In genomic region chr4:152434836-152435235, GRCm38 (mm10) we compare ENCODE assay signal across 8 mouse cellular contexts. TPM values are rescaled to one million over a fixed set of nuclear protein-coding genes. Genes with fewer than 3 reads are reported as not detected.
DNase-seq lines count a peak whose midpoint lies in the region; ATAC-seq and TF ChIP-seq lines count a peak whose summit lies in the region.

No protein-coding gene starts in this region.

- peak; percentile 94 for ATAC-seq in hindbrain, embryonic 16.5 days

- intact Hi-C loops in gastrocnemius, adult 2 months (cut with DNase I), result loop anchor here (1.0 to 2.0 kb wide), 3 partner anchors 92 to 260 kb away; no protein-coding TSS in a partner anchor

- H3K27ac ChIP-seq in gastrocnemius, adult 2 months, result no peak overlapping the region
- no peak overlapping the region for H3K27ac ChIP-seq in hindbrain, embryonic 16.5 days (ENCODE audit: low read depth, low read length)

- H3K9me3 ChIP-seq in hindbrain, embryonic 16.5 days (ENCODE audit: control insufficient read depth, low read length), result no peaks in the 10 kb centered on the region

- H3K36me3 ChIP-seq in hindbrain, embryonic 16.5 days (ENCODE audit: control insufficient read depth, insufficient read depth, low read length), result no peaks in the 10 kb centered on the region

- H3K4me3 ChIP-seq in gastrocnemius, adult 2 months, result peak overlapping the region; percentile 62
- H3K4me3 ChIP-seq in hindbrain, embryonic 16.5 days (ENCODE audit: low read length), result peak overlapping the region; percentile 27

- DNase-seq in R1 (ENCODE audit: low read depth, low spot score), result peak; percentile 90
- DNase-seq in cerebellum, postnatal 36 days, result peak; percentile 95 to 96
- peak; percentile 92 for DNase-seq in gastrocnemius, adult 2 months
- peak; percentile 88 to 90 for DNase-seq in layer of hippocampus, postnatal 36 days
- peak; percentile 90 for DNase-seq in lung, postnatal 36 days
- peak; percentile 94 to 96 for DNase-seq in right cerebral cortex, adult 2 months (ENCODE audit: low spot score in 2 of 2)
- peak; percentile 66 for DNase-seq in urinary bladder, postnatal 10 days (ENCODE audit: low spot score)

- H3K9ac ChIP-seq in hindbrain, embryonic 16.5 days (ENCODE audit: low read depth, low read length), result peak overlapping the region; percentile 45

- TF ChIP-seq CTCF in gastrocnemius, adult 2 months (IDR thresholded peaks at IDR 0.05), result peak; percentile 69

- peak overlapping the region; percentile 59 for H3K4me2 ChIP-seq in hindbrain, embryonic 16.5 days (ENCODE audit: low read length)

- no peaks in the 10 kb centered on the region for H3K27me3 ChIP-seq in hindbrain, embryonic 16.5 days (replicated peaks; ENCODE audit: control insufficient read depth, insufficient read depth, low read length)

- peaks cover 2% of the 10 kb centered on the region; the same call in 1 of the 2 replicates for H3K4me1 ChIP-seq in hindbrain, embryonic 16.5 days (ENCODE audit: control insufficient read depth, insufficient read depth, low read depth, low read length)

- WGBS in hindbrain, embryonic 16.5 days, result under 1% methylated on average over 9 of the region's 9 CpGs

RNA-seq across cellular contexts. Expression of gene Nphp4, which starts 41.7 kb away (rescaled TPM):
- under 1 TPM; 0.48 to 0.53 TPM for total RNA-seq in gastrocnemius, adult 2 months (2021)
- 5.5 and 6.2 TPM in 2 replicates for polyA plus RNA-seq in hindbrain, embryonic 16.5 days (2015; fragmentation: Nextera tagmentation; extraction: Ambion mirVana)
- total RNA-seq in layer of hippocampus, postnatal 36 days (2021), result 10 to 100 TPM; 26.6 to 30.1 TPM

RNA-seq across cellular contexts. Expression of gene Kcnab2, which starts 42.8 kb away (rescaled TPM):
- 1 to 10 TPM in 1 of 2 experiments, under 1 TPM in 1; 0.51 to 1.6 TPM for total RNA-seq in gastrocnemius, adult 2 months (2021)
- 33.2 and 33.5 TPM in 2 replicates for polyA plus RNA-seq in hindbrain, embryonic 16.5 days (2015; fragmentation: Nextera tagmentation; extraction: Ambion mirVana)
- 100 to 1,000 TPM; 725 to 726 TPM for total RNA-seq in layer of hippocampus, postnatal 36 days (2021)

Comparison
In these comparisons a context has a peak if more than half of its experiments do, and no peak if none do; other contexts are left out.
1. RNA of gene Nphp4, which starts 41.7 kb away (total RNA-seq): 26.6 to 30.1 TPM in layer of hippocampus, postnatal 36 days; 0.48 to 0.53 TPM in gastrocnemius, adult 2 months; every median in the first group is over 10 times any median in the second.
2. RNA of gene Kcnab2, which starts 42.8 kb away (total RNA-seq): 725 to 726 TPM in layer of hippocampus, postnatal 36 days; 0.51 to 1.6 TPM in gastrocnemius, adult 2 months; every median in the first group is over 100 times any median in the second.
3. Peak in every context shown above with its lines, with median percentiles within 50 percentile points of each other: DNase-seq.